Mouse (Mus musculus) small intestine, adult 2 months (tissue): ENCODE measurements around the gene Cyb561.

ENCODE experiments used
- CTCF ChIP-seq: fragments of 200-500 bp; IDR thresholded peaks from 2 replicates; pipeline ENCODE4 v1.5.1; 2012; ENCODE audit warnings: low read depth, mild to moderate bottlenecking, control low read depth, inconsistent platforms, low read length, moderate library complexity, mixed read lengths; ENCODE audit not compliant: insufficient replicate concordance, insufficient read length; ENCODE audit errors: extremely low read depth
- POLR2A ChIP-seq: fragments of 200-500 bp; IDR thresholded peaks from 2 replicates; pipeline ENCODE4 v1.6.1; 2012; ENCODE audit warnings: low read depth, mild to moderate bottlenecking, control low read depth, inconsistent platforms, low read length, moderate library complexity

DNA sequence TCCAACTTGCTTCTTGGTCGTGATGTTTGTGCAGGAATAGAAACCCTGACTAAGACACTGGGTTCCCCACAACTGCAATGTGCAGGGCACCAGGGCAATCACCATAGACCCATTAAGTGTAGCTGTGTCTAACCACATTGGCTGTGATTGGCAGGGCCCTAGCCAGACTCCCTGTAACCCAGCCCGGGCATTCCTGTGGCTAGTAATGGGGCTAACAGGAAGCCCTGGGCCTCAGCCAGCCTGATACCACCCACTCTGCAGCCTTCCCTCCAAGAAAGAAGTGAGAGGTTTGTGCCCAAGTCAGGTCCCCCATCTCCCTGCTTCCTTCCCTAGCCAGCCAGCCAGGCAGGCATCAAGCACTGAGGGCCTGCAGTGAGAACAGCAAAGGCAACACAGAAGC is 4.9 kb downstream of the Cyb561 start:
- TF ChIP-seq CTCF (no peak), POLR2A (no peak)
